In the genomic region with DNA sequence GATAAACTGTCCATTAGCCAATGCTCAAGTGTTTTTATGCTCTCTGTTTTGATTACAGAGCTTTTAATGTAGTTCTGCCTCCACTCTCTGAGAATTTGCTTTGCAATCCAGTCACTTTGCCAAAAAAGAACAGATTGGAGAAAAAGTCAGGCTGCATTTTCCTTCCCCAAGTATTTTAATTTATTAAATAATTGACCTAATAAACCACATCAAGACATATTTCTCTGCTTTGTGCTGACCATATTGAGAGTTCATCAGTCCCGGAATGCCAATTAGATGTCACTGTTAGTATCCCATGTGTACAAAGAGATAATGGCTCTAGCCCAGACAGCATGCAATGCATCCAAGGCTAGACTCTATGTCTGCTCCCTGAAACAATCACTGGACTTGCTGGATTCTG, we compare ENCODE assay signal across 22 mouse cellular contexts.
"Had no signal": no experiment of that assay in that cellular context is flagged by ENCODE, and none has a peak within 500 bp of the region (broad histone marks: within the 10 kb centered on the region; RNA-seq: fewer than 3 reads in every experiment).

No protein-coding gene starts in this region.

- H3K36me3 ChIP-seq: liver, embryonic 15.5 days; lung, embryonic 15.5 days; midbrain, embryonic 12.5 days; midbrain, embryonic 15.5 days; neural tube, embryonic 12.5 days; neural tube, embryonic 15.5 days; stomach, embryonic 15.5 days had no signal

- H3K4me2 ChIP-seq: liver, embryonic 11.5 days; liver, embryonic 15.5 days; lung, embryonic 15.5 days; midbrain, embryonic 12.5 days; midbrain, embryonic 15.5 days; neural tube, embryonic 12.5 days; neural tube, embryonic 15.5 days; stomach, embryonic 15.5 days had no signal

- H3K9me3 ChIP-seq: liver, embryonic 15.5 days; lung, embryonic 15.5 days; midbrain, embryonic 12.5 days; midbrain, embryonic 15.5 days; neural tube, embryonic 12.5 days; neural tube, embryonic 15.5 days; stomach, embryonic 15.5 days had no signal

- H3K27ac ChIP-seq: left cerebral cortex, adult 2 months; liver, embryonic 15.5 days; lung, embryonic 15.5 days; macrophage; midbrain, embryonic 12.5 days; midbrain, embryonic 15.5 days; neural tube, embryonic 12.5 days; neural tube, embryonic 15.5 days; stomach, embryonic 15.5 days had no signal

- ATAC-seq: intestine, postnatal 0 days; midbrain, embryonic 15.5 days had no signal

- H3K9ac ChIP-seq: liver, embryonic 15.5 days; lung, embryonic 15.5 days; midbrain, embryonic 12.5 days; midbrain, embryonic 15.5 days; neural tube, embryonic 12.5 days; neural tube, embryonic 15.5 days; stomach, embryonic 15.5 days had no signal

- H3K27me3 ChIP-seq: liver, embryonic 15.5 days; lung, embryonic 15.5 days; midbrain, embryonic 12.5 days; midbrain, embryonic 15.5 days; neural tube, embryonic 12.5 days; neural tube, embryonic 15.5 days; stomach, embryonic 15.5 days had no signal

- H3K4me1 ChIP-seq: liver, embryonic 15.5 days; midbrain, embryonic 12.5 days; midbrain, embryonic 15.5 days; neural tube, embryonic 12.5 days; stomach, embryonic 15.5 days had no signal

- DNase-seq: kidney, adult 8-10 months; kidney, postnatal 36 days; layer of hippocampus, postnatal 36 days; lung, adult 18-20 months; lung, postnatal 14 days; right cerebral cortex, adult 18-20 months; right cerebral cortex, postnatal 14 days; right cerebral cortex, postnatal 4 days; thymus, adult 2 months; thymus, postnatal 14 days; thymus, postnatal 4 days had no signal

- H3K4me3 ChIP-seq: left cerebral cortex, adult 2 months; liver, embryonic 15.5 days; lung, embryonic 15.5 days; midbrain, embryonic 12.5 days; midbrain, embryonic 15.5 days; neural tube, embryonic 12.5 days; neural tube, embryonic 15.5 days; stomach, embryonic 15.5 days had no signal
